ENCODE assay signal across 22 mouse cellular contexts in the genomic region with DNA sequence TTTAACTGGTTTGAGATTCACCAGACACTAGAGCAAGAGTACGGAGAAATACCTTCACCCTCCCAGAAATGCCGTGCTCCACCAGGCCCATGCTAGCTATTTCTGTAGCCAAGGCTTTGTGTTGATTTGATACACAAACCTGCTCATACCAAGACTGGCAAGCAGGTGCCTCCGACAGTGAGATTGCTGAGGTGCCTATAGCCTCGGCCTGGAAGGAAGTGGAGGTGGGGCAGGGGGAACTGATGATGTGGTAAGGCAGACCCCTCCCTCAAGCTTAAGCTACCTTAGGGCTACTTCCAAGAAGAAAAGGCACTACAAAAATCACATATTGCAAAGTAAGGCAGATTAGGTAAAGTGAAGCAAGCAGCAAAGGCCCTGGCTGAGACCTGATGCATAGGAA. TPM values are rescaled to one million over a fixed set of nuclear protein-coding genes. Genes with fewer than 3 reads are reported as not detected.
DNase-seq lines count a peak whose midpoint lies in the region; ATAC-seq lines count a peak whose summit lies in the region.
"Had no signal": no experiment of that assay in that cellular context is flagged by ENCODE, and none has a peak within 500 bp of the region (broad histone marks: within the 10 kb centered on the region; RNA-seq: fewer than 3 reads in every experiment).

No protein-coding gene starts in this region.

- no peaks in the 10 kb centered on the region for H3K9me3 ChIP-seq in forebrain, embryonic 15.5 days
- H3K9me3 ChIP-seq: embryonic facial prominence, embryonic 10.5 days; embryonic facial prominence, embryonic 12.5 days; forebrain, embryonic 13.5 days; G1E had no signal

- no peak overlapping the region for H3K27ac ChIP-seq in forebrain, embryonic 15.5 days (replicated peaks)
- H3K27ac ChIP-seq: embryonic facial prominence, embryonic 10.5 days; embryonic facial prominence, embryonic 12.5 days; forebrain, embryonic 13.5 days had no signal

- peaks cover 8% of the 10 kb centered on the region; the same call in 1 of the 2 replicates for H3K4me1 ChIP-seq in forebrain, embryonic 15.5 days
- H3K4me1 ChIP-seq: embryonic facial prominence, embryonic 10.5 days; embryonic facial prominence, embryonic 12.5 days had no signal

- ATAC-seq in CD4-positive, CD25-positive, alpha-beta regulatory T cell, adult 4 months = peak; percentile 62
- peak; percentile 42 for ATAC-seq in activated CD4-positive, CD25-positive, alpha-beta regulatory T cell, adult 4 months
- peak; percentile 48 for ATAC-seq in inflammation-experienced regulatory T-cells, adult 6 months
- no peak for ATAC-seq in forebrain, embryonic 15.5 days (replicated peaks)
- ATAC-seq: forebrain, embryonic 13.5 days; forebrain, embryonic 16.5 days had no signal

- no peak overlapping the region for H3K4me2 ChIP-seq in forebrain, embryonic 15.5 days (replicated peaks)
- H3K4me2 ChIP-seq: embryonic facial prominence, embryonic 12.5 days; forebrain, embryonic 13.5 days had no signal

- DNase-seq in CD4-positive, CD25-positive, alpha-beta regulatory T cell, adult 2 months (ENCODE audit: low read depth, low spot score) = peak; percentile 40
- DNase-seq in embryo, embryonic 11 days = no peak
- DNase-seq in MN1 (ENCODE audit: low spot score) = no peak
- no peak for DNase-seq in kidney, adult 18-20 months
- DNase-seq: adrenal gland, adult 8-10 months; adrenal gland, postnatal 14 days; adrenal gland, postnatal 36 days; cerebellum, adult 11 months; cerebellum, adult 18-20 months; cerebellum, adult 8-10 months; cerebellum, adult 9-11 months; cerebellum, postnatal 14 days; cerebellum, postnatal 36 days had no signal

- H3K4me3 ChIP-seq in forebrain, embryonic 15.5 days = no peak overlapping the region
- H3K4me3 ChIP-seq: embryonic facial prominence, embryonic 10.5 days; embryonic facial prominence, embryonic 12.5 days; forebrain, embryonic 13.5 days had no signal

- no peak overlapping the region for H3K9ac ChIP-seq in forebrain, embryonic 15.5 days (replicated peaks)
- H3K9ac ChIP-seq: embryonic facial prominence, embryonic 12.5 days; forebrain, embryonic 13.5 days had no signal

- no peaks in the 10 kb centered on the region for H3K27me3 ChIP-seq in forebrain, embryonic 15.5 days
- H3K27me3 ChIP-seq: embryonic facial prominence, embryonic 12.5 days; forebrain, embryonic 13.5 days had no signal

- WGBS in forebrain, embryonic 15.5 days = 89% methylated on average over 4 of the region's 4 CpGs

- H3K36me3 ChIP-seq in forebrain, embryonic 15.5 days = no peaks in the 10 kb centered on the region
- H3K36me3 ChIP-seq: embryonic facial prominence, embryonic 10.5 days; embryonic facial prominence, embryonic 12.5 days; G1E had no signal

RNA-seq across cellular contexts. Expression of a gene that starts 28.1 kb away (rescaled TPM):
- under 1 TPM in 1 of 2 experiments, not detected in 1; 0.54 TPM for polyA plus RNA-seq in CD4-positive, CD25-positive, alpha-beta regulatory T cell, adult 4 months (2017; shearing (Covaris generic))
- polyA plus RNA-seq in activated CD4-positive, CD25-positive, alpha-beta regulatory T cell, adult 4 months (2017; shearing (Covaris generic)) = not detected
- not detected for polyA plus RNA-seq in inflammation-experienced regulatory T-cells, adult 6 months (2017; shearing (Covaris generic))
- 1.0 and 1.1 TPM in 2 replicates for polyA plus RNA-seq in forebrain, embryonic 15.5 days (2015; fragmentation: Nextera tagmentation; extraction: Ambion mirVana)

RNA-seq across cellular contexts. Expression of a gene that starts 28.4 kb away (rescaled TPM):
- polyA plus RNA-seq in CD4-positive, CD25-positive, alpha-beta regulatory T cell, adult 4 months (2017; shearing (Covaris generic)) = 10 to 100 TPM; 27.8 to 79.0 TPM
- polyA plus RNA-seq in activated CD4-positive, CD25-positive, alpha-beta regulatory T cell, adult 4 months (2017; shearing (Covaris generic)) = 10 to 100 TPM; 35.2 to 74.5 TPM
- polyA plus RNA-seq in inflammation-experienced regulatory T-cells, adult 6 months (2017; shearing (Covaris generic)) = 10 to 100 TPM; 40.5 to 93.3 (median 88.9) TPM
- polyA plus RNA-seq in forebrain, embryonic 15.5 days (2015; fragmentation: Nextera tagmentation; extraction: Ambion mirVana) = 32.1 and 33.0 TPM in 2 replicates

RNA-seq across cellular contexts. Expression of a gene that starts 43.4 kb away (rescaled TPM):
- 100 to 1,000 TPM; 163 to 169 TPM for polyA plus RNA-seq in CD4-positive, CD25-positive, alpha-beta regulatory T cell, adult 4 months (2017; shearing (Covaris generic))
- polyA plus RNA-seq in activated CD4-positive, CD25-positive, alpha-beta regulatory T cell, adult 4 months (2017; shearing (Covaris generic)) = 100 to 1,000 TPM; 138 to 148 TPM
- 100 to 1,000 TPM; 135 to 198 (median 180) TPM for polyA plus RNA-seq in inflammation-experienced regulatory T-cells, adult 6 months (2017; shearing (Covaris generic))
- 91.3 and 91.8 TPM in 2 replicates for polyA plus RNA-seq in forebrain, embryonic 15.5 days (2015; fragmentation: Nextera tagmentation; extraction: Ambion mirVana)
